Mouse (Mus musculus) MEL (cell line): ENCODE measurements around the gene Dock1. TPM values are rescaled to one million over a fixed set of nuclear protein-coding genes. Genes with fewer than 3 reads are reported as not detected.

Experiments
- DNase-seq: peaks from one replicate; pipeline ENCODE4 v3.0.0; 2011; ENCODE audit warnings: low read depth, low spot score
- H3K27ac ChIP-seq: 2 replicates; pipeline ENCODE4 v1.5.1; 2012; ENCODE audit warnings: low read depth, mild to moderate bottlenecking, control low read depth, low read length, moderate library complexity; ENCODE audit not compliant: control insufficient read depth
- H3K27me3 ChIP-seq, 2 experiments: fragments of 150-350 bp in 1 of 2; sonication (generic) in 1 of 2; 2 replicates each; pipeline ENCODE4 v1.6.1; 2012; ENCODE audit warnings: low read length in 2 of 2, mild to moderate bottlenecking in 2 of 2, improper control_type of control experiment in 1 of 2, moderate library complexity in 1 of 2; ENCODE audit not compliant: insufficient read depth in 2 of 2, control insufficient read depth in 1 of 2
- H3K36me3 ChIP-seq, 2 experiments: 2 replicates each; pipeline ENCODE4 v1.6.1; 2012 to 2014; ENCODE audit warnings: low read length in 2 of 2, improper control_type of control experiment in 1 of 2, inconsistent platforms in 1 of 2, mild to moderate bottlenecking in 1 of 2; ENCODE audit not compliant: insufficient read depth in 2 of 2, control insufficient read depth in 1 of 2
- H3K4me1 ChIP-seq, 2 experiments: fragments of 150-350 bp in 1 of 2; sonication (generic) in 1 of 2; 2 replicates each; pipeline ENCODE4 v1.6.1; 2012; ENCODE audit warnings: low read length in 2 of 2, improper control_type of control experiment in 1 of 2, mild to moderate bottlenecking in 1 of 2; ENCODE audit not compliant: insufficient read depth in 2 of 2, control insufficient read depth in 1 of 2
- H3K4me3 ChIP-seq, 2 experiments: fragments of 150-350 bp in 1 of 2; sonication (generic) in 1 of 2; 2 replicates each; pipeline ENCODE4 v1.5.1; 2012; ENCODE audit warnings: low read depth in 2 of 2, low read length in 2 of 2, mild to moderate bottlenecking in 2 of 2, moderate library complexity in 2 of 2, control low read depth in 1 of 2, improper control_type of control experiment in 1 of 2; ENCODE audit not compliant: control insufficient read depth in 1 of 2, insufficient read depth in 1 of 2
- H3K79me2 ChIP-seq: 2 replicates; pipeline ENCODE4 v1.6.1; 2012; ENCODE audit warnings: mild to moderate bottlenecking, low read length, moderate library complexity; ENCODE audit not compliant: control insufficient read depth, poor library complexity, insufficient read depth
- H3K9ac ChIP-seq: 2 replicates; pipeline ENCODE4 v1.6.1; 2012; ENCODE audit warnings: low read depth, mild to moderate bottlenecking, control low read depth, low read length, moderate library complexity; ENCODE audit not compliant: control insufficient read depth, poor library complexity, severe bottlenecking
- H3K9me3 ChIP-seq: fragments of 150-350 bp; sonication (generic); replicated peaks from 2 replicates; pipeline ENCODE4 v1.6.1; 2012; ENCODE audit warnings: mild to moderate bottlenecking, low read length, improper control_type of control experiment, moderate library complexity; ENCODE audit not compliant: insufficient read depth
- JUND ChIP-seq: IDR thresholded peaks from 2 replicates; pipeline ENCODE4 v1.6.1; 2011; ENCODE audit warnings: low read depth, mild to moderate bottlenecking, improper control_type of control experiment, low read length
- MAFK ChIP-seq: IDR thresholded peaks from 2 replicates; pipeline ENCODE4 v1.6.1; 2011; ENCODE audit warnings: low read depth, mild to moderate bottlenecking, low read length, improper control_type of control experiment, borderline replicate concordance
- MEF2A ChIP-seq: IDR thresholded peaks from 2 replicates; pipeline ENCODE4 v1.6.1; 2014; ENCODE audit warnings: low read depth, mild to moderate bottlenecking, inconsistent platforms, low read length, improper control_type of control experiment; ENCODE audit not compliant: poor library complexity, insufficient replicate concordance, severe bottlenecking; ENCODE audit errors: extremely low read depth
- MYB ChIP-seq: IDR thresholded peaks from 2 replicates; pipeline ENCODE4 v1.6.1; 2011; ENCODE audit warnings: mild to moderate bottlenecking, low read depth, low read length, improper control_type of control experiment
- NELFE ChIP-seq: IDR thresholded peaks from 2 replicates; pipeline ENCODE4 v1.6.1; 2011; ENCODE audit warnings: low read depth, low read length, improper control_type of control experiment
- POLR2A ChIP-seq, 2 experiments: IDR thresholded peaks; 2 replicates each; pipeline ENCODE4 v1.6.1; 2011 to 2012; ENCODE audit warnings: low read length in 2 of 2, mild to moderate bottlenecking in 2 of 2, control low read depth in 1 of 2, improper control_type of control experiment in 1 of 2, low read depth in 1 of 2, moderate library complexity in 1 of 2; ENCODE audit not compliant: control insufficient read depth in 1 of 2, insufficient read depth in 1 of 2, poor library complexity in 1 of 2
- POLR2AphosphoS2 ChIP-seq: IDR thresholded peaks from 2 replicates; pipeline ENCODE4 v1.6.1; 2011; ENCODE audit warnings: low read length, improper control_type of control experiment
- RAD21 ChIP-seq: IDR thresholded peaks from 2 replicates; pipeline ENCODE4 v1.6.1; 2011; ENCODE audit warnings: mild to moderate bottlenecking, low read depth, low read length, improper control_type of control experiment
- RCOR1 ChIP-seq: IDR thresholded peaks from 2 replicates; pipeline ENCODE4 v1.6.1; 2012; ENCODE audit warnings: low read depth, mild to moderate bottlenecking, inconsistent platforms, low read length, improper control_type of control experiment
- SMC3 ChIP-seq: IDR thresholded peaks from 2 replicates; pipeline ENCODE4 v1.6.1; 2011; ENCODE audit warnings: low read depth, low read length, improper control_type of control experiment
- TCF12 ChIP-seq: IDR thresholded peaks from 2 replicates; pipeline ENCODE4 v1.6.1; 2014; ENCODE audit warnings: low read depth, mild to moderate bottlenecking, inconsistent platforms, low read length, improper control_type of control experiment, moderate library complexity
- UBTF ChIP-seq: IDR thresholded peaks from 2 replicates; pipeline ENCODE4 v1.6.1; 2012; ENCODE audit warnings: low read depth, mild to moderate bottlenecking, inconsistent platforms, low read length, improper control_type of control experiment, moderate library complexity, borderline replicate concordance; ENCODE audit not compliant: insufficient read depth
- USF1 ChIP-seq: IDR thresholded peaks from 2 replicates; pipeline ENCODE4 v1.6.1; 2014; ENCODE audit warnings: low read depth, mild to moderate bottlenecking, inconsistent platforms, low read length, improper control_type of control experiment, moderate library complexity
- ZKSCAN1 ChIP-seq: IDR thresholded peaks from 2 replicates; pipeline ENCODE4 v1.6.1; 2012; ENCODE audit warnings: low read depth, mild to moderate bottlenecking, inconsistent platforms, low read length, improper control_type of control experiment, moderate library complexity
- ZMIZ1 ChIP-seq: IDR thresholded peaks from 2 replicates; pipeline ENCODE4 v1.6.1; 2012; ENCODE audit warnings: low read depth, mild to moderate bottlenecking, inconsistent platforms, low read length, improper control_type of control experiment, moderate library complexity
- ZNF384 ChIP-seq: IDR thresholded peaks from 2 replicates; pipeline ENCODE4 v1.6.1; 2012; ENCODE audit warnings: low read depth, mild to moderate bottlenecking, inconsistent platforms, low read length, improper control_type of control experiment
- polyA plus RNA-seq, 2 experiments: library from polyadenylated mRNA; stranded (reverse) in 1 of 2; unstranded in 1 of 2; fragments of >175 nt in 1 of 2; fragments of >200 nt in 1 of 2; gene quantifications; 2 replicates each; pipeline versions ENCODE4 v1.2.1 to v1.2.4; 2012; ENCODE audit warnings: low replicate concordance in 2 of 2, low read depth in 1 of 2; ENCODE audit not compliant: insufficient read length in 2 of 2, insufficient read depth in 1 of 2, missing spikeins in 1 of 2
- total RNA-seq: library from RNA; depleted of rRNA; stranded (reverse); fragments of 300-350 nt; gene quantifications from 2 replicates; pipeline ENCODE4 v1.2.3, GENCODE M21; 2012

The Dock1 gene
- total and polyA plus RNA-seq, 3 experiments: not detected

GRCm38 (mm10) chr7:135063886-135064285, 393.4 kb downstream of the Dock1 start:
- Histone ChIP-seq H3K4me3 (no peak overlapping the region), H3K27ac (no peak overlapping the region), H3K9ac (no peak overlapping the region), H3K79me2 (no peaks in the 10 kb centered on the region), H3K4me1 (no peaks in the 10 kb centered on the region), H3K27me3 (no peaks in the 10 kb centered on the region), H3K36me3 (no peaks in the 10 kb centered on the region), H3K9me3 (no peaks in the 10 kb centered on the region)
- TF ChIP-seq ZMIZ1 (no peak), TCF12 (no peak), USF1 (no peak), MAFK (no peak), MYB (no peak), POLR2AphosphoS2 (no peak), UBTF (no peak)
- DNase-seq: no peak

GRCm38 (mm10) chr7:135065301-135065700, 394.8 kb downstream of the Dock1 start:
- Histone ChIP-seq H3K27me3 (no peaks in the 10 kb centered on the region), H3K9me3 (no peaks in the 10 kb centered on the region), H3K4me1 (no peaks in the 10 kb centered on the region), H3K36me3 (no peaks in the 10 kb centered on the region), H3K27ac (no peak overlapping the region), H3K4me3 (no peak overlapping the region), H3K79me2 (no peaks in the 10 kb centered on the region), H3K9ac (no peak overlapping the region)
- TF ChIP-seq SMC3 (no peak), RCOR1 (no peak), ZNF384 (no peak), MEF2A (no peak), NELFE (no peak), UBTF (no peak), USF1 (no peak), JUND (no peak)
- DNase-seq: no peak

- TF ChIP-seq JUND (no peak), RAD21 (no peak), ZKSCAN1 (no peak), POLR2A (IDR thresholded peaks at IDR 0.05; ENCODE audit: control insufficient read depth in 1 of 2, insufficient read depth in 1 of 2, low read depth in 1 of 2, low read length in 2 of 2, poor library complexity in 1 of 2) (no peak), MAFK (no peak)
- Histone ChIP-seq H3K79me2 (no peaks in the 10 kb centered on the region), H3K27ac (no peak overlapping the region), H3K4me1 (no peaks in the 10 kb centered on the region), H3K9ac (no peak overlapping the region), H3K36me3 (no peaks in the 10 kb centered on the region), H3K4me3 (no peak overlapping the region), H3K27me3 (no peaks in the 10 kb centered on the region), H3K9me3 (no peaks in the 10 kb centered on the region)
- DNase-seq: no peak
Measured at GRCm38 (mm10) chr7:135068887-135069286, 398.4 kb downstream of the Dock1 start.
